8 mouse cellular contexts compared by ENCODE assay signal in the genomic region with DNA sequence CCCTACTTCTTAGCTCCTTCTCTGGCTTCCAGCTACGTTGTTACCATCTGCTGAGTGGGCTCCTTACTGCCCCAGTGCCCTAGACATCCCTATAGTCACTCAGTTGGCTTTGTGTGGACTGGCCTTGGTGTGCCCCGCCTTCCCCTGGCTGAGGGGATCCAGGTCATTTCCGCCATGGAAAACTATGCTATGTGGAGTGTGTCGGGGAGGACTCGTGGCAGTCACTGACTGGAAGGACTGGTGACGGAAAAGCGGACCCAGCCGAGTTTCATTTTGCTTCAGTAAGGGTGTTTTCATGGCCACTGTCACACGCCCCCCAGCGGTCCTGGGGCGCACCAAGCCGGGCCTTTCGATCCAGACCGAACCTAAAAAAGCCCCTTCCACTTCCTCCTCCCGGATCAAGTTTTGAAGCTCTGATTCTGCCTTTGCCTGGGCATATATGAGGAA. TPM values are rescaled to one million over a fixed set of nuclear protein-coding genes. Genes with fewer than 3 reads are reported as not detected.
DNase-seq lines count a peak whose midpoint lies in the region; ATAC-seq and TF ChIP-seq lines count a peak whose summit lies in the region.

No protein-coding gene starts in this region.

- H3K4me1 ChIP-seq in cerebellum, adult 2 months (ENCODE audit: control insufficient read depth, insufficient read depth, low read length): peaks cover 36% of the 10 kb centered on the region
- H3K4me1 ChIP-seq in hindbrain, embryonic 12.5 days: peaks cover 54% of the 10 kb centered on the region

- CTCF ChIA-PET in Patski (lab: Charles Lee): no interaction called here

- peak overlapping the region; percentile 80 for H3K4me2 ChIP-seq in hindbrain, embryonic 12.5 days (replicated peaks)

- peak; percentile 7; the same call in 1 of the 2 replicates for TF ChIP-seq POLR2A in cerebellum, adult 2 months (IDR thresholded peaks at IDR 0.05; ENCODE audit: borderline replicate concordance, insufficient read depth, low read length)

- no peaks in the 10 kb centered on the region for H3K36me3 ChIP-seq in hindbrain, embryonic 12.5 days

- no peaks in the 10 kb centered on the region for H3K9me3 ChIP-seq in hindbrain, embryonic 12.5 days (replicated peaks)

- POLR2A ChIA-PET in Patski (lab: Charles Lee): no interaction called here

- no peaks in the 10 kb centered on the region for H3K27me3 ChIP-seq in Patski
- H3K27me3 ChIP-seq in cerebellum, adult 2 months (ENCODE audit: control insufficient read depth, insufficient read depth, low read length): no peaks in the 10 kb centered on the region
- H3K27me3 ChIP-seq in hindbrain, embryonic 12.5 days: no peaks in the 10 kb centered on the region

- H3K9ac ChIP-seq in hindbrain, embryonic 12.5 days: peak overlapping the region; percentile 92

- in situ Hi-C loops in Patski (cut with MboI; ENCODE audit: low pct_unique_long_range_greater_than_20kb): no loop called here

- peak overlapping the region; percentile 89 for H3K4me3 ChIP-seq in cerebellum, adult 2 months (replicated peaks; ENCODE audit: insufficient read depth, low read depth, low read length)
- peak overlapping the region; percentile 85 for H3K4me3 ChIP-seq in hindbrain, embryonic 12.5 days

- WGBS in cerebellum, adult 2 months: 0% methylated on average over 15 of the region's 15 CpGs
- WGBS in hindbrain, embryonic 12.5 days: 4% methylated on average over 15 of the region's 15 CpGs

- no peak for DNase-seq in Patski (ENCODE audit: low read depth, low spot score)
- peak; percentile 66 to 71 for DNase-seq in cerebellum, adult 2 months
- peak; percentile 74 for DNase-seq in forelimb bud, embryonic 11.5 days (ENCODE audit: low read depth, low spot score)
- DNase-seq in layer of hippocampus, postnatal 10 days (ENCODE audit: low spot score in 2 of 2): peak; percentile 72 to 81
- peak; percentile 82 to 84 for DNase-seq in lung, postnatal 4 days
- peak; percentile 67 to 78 for DNase-seq in right cerebral cortex, adult 2 months (ENCODE audit: low spot score in 2 of 2)
- peak; percentile 42 to 43 for DNase-seq in urinary bladder, postnatal 36 days (ENCODE audit: low spot score in 2 of 2)

- no peak for TF ChIP-seq CTCF in Patski (IDR thresholded peaks at IDR 0.05)
- peak; percentile 51; the same call in 1 of the 2 replicates for TF ChIP-seq CTCF in cerebellum, adult 2 months (IDR thresholded peaks at IDR 0.05; ENCODE audit: borderline replicate concordance, insufficient read depth, low read depth, low read length)

- ATAC-seq in Patski: peak; percentile 28
- peak; percentile 32 for ATAC-seq in hindbrain, embryonic 12.5 days (ENCODE audit: low FRiP score)

- H3K27ac ChIP-seq in cerebellum, adult 2 months (ENCODE audit: insufficient read depth, low read length): peak overlapping the region; percentile 70
- H3K27ac ChIP-seq in hindbrain, embryonic 12.5 days: peak overlapping the region; percentile 91

RNA-seq across cellular contexts. Expression of a gene that starts 1.3 kb away (rescaled TPM):
- 229 TPM for polyA plus RNA-seq in Patski (2021)
- polyA plus RNA-seq in cerebellum, adult 2 months (2012; rRNA removed): 533 and 557 TPM in 2 replicates
- 169 and 173 TPM in 2 replicates for polyA plus RNA-seq in hindbrain, embryonic 12.5 days (2016; fragmentation: Nextera tagmentation; extraction: Ambion mirVana)
- total RNA-seq in layer of hippocampus, postnatal 10 days (2021): 100 to 1,000 TPM; 262 to 270 TPM

RNA-seq across cellular contexts. Expression of a gene that starts 32.9 kb away (rescaled TPM):
- polyA plus RNA-seq in Patski (2021): 0.09 TPM
- 4.3 and 5.3 TPM in 2 replicates for polyA plus RNA-seq in cerebellum, adult 2 months (2012; rRNA removed)
- 1.3 and 1.6 TPM in 2 replicates for polyA plus RNA-seq in hindbrain, embryonic 12.5 days (2016; fragmentation: Nextera tagmentation; extraction: Ambion mirVana)
- total RNA-seq in layer of hippocampus, postnatal 10 days (2021): 1 to 10 TPM; 4.6 to 4.9 TPM
